Mouse (Mus musculus) cortical plate, adult 2 months (tissue): ENCODE results near the gene Slc35a1. TPM values are rescaled to one million over a fixed set of nuclear protein-coding genes. Genes with fewer than 3 reads are reported as not detected.
A peak's percentile ranks its signal among the peaks of the same experiment; 100 is the strongest.
"Not testable (repeated sequence)": the region's sequence is repeated elsewhere in the genome, so short reads cannot be mapped to it uniquely, and the experiment has no call there.

Source experiments
- H3K27ac ChIP-seq: fragments of 200-500 bp; 2 replicates; pipeline ENCODE4 v1.5.1; 2012; ENCODE audit warnings: low read length, control low read depth, inconsistent platforms; ENCODE audit not compliant: insufficient read depth
- H3K4me1 ChIP-seq: fragments of 200-500 bp; 2 replicates; pipeline ENCODE4 v1.6.1; 2011; ENCODE audit warnings: low read length; ENCODE audit not compliant: control insufficient read depth, insufficient read depth
- H3K4me3 ChIP-seq: fragments of 200-500 bp; 2 replicates; pipeline ENCODE4 v1.5.1; 2011; ENCODE audit warnings: mild to moderate bottlenecking, low read length, control low read depth; ENCODE audit not compliant: insufficient read depth
- CTCF ChIP-seq: fragments of 200-500 bp; IDR thresholded peaks from 2 replicates; pipeline ENCODE4 v1.5.1; 2011; ENCODE audit warnings: mild to moderate bottlenecking, control low read depth, low read length; ENCODE audit not compliant: insufficient read depth; ENCODE audit errors: extremely low read depth
- POLR2A ChIP-seq: fragments of 200-500 bp; IDR thresholded peaks from 2 replicates; pipeline ENCODE4 v1.6.1; 2011; ENCODE audit warnings: mild to moderate bottlenecking, low read length, control low read depth; ENCODE audit not compliant: insufficient read depth; ENCODE audit errors: extremely low read depth
- polyA plus RNA-seq: library from polyadenylated mRNA; depleted of rRNA; stranded (reverse); fragments of >200 nt; gene quantifications from 2 replicates; pipeline ENCODE4 v1.2.3, GENCODE M21; 2012; rRNA removed

The Slc35a1 gene
- 17.3 and 19.1 TPM in 2 replicates for polyA plus RNA-seq

DNA sequence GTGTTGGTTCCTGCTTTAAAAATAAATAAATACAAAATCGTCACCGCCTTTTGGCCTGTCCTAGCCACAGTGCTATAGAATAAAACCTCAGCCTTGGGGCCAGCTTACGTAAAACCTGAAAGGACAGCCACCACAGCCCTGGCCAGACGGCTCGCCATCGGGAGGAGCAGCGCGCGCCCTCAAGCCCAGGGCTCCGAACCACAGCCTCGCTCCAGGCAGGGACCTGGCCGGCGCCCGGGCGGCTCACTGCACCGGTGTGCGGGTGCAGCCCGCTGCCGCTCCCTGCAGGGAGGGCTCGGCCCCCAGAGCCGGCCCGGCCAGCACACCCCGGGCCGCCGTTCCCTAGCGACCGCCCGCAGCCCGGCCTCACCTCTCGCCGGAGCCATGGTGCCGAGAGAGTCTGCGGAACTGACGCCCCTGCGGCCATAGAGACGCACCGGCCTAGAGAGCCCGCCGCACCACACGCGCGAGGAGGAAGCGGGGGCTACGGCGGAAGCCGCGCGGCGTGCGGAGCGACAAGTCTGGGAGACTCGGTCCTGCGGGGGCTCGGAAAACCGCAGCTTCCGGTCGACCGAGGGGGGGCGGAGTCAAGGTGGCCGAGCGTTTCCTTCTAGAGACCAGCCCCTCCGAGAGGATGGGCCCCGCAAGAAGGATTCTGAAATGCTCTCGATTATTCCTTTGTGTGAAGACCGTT lies at the start of gene Slc35a1:
Gene Slc35a1, minus strand, starts transcription at position 565 of the 694 bp plus-strand sequence.
- TF ChIP-seq CTCF (no peak), POLR2A (peak; percentile 73; the same call in 1 of the 2 replicates)
- Histone ChIP-seq H3K4me3 (peak within 1 kb of the TSS; percentile 97), H3K4me1 (no peaks in the 10 kb centered on the region; the same call in 1 of the 2 replicates), H3K27ac (peak within 1 kb of the TSS; percentile 98)

DNA sequence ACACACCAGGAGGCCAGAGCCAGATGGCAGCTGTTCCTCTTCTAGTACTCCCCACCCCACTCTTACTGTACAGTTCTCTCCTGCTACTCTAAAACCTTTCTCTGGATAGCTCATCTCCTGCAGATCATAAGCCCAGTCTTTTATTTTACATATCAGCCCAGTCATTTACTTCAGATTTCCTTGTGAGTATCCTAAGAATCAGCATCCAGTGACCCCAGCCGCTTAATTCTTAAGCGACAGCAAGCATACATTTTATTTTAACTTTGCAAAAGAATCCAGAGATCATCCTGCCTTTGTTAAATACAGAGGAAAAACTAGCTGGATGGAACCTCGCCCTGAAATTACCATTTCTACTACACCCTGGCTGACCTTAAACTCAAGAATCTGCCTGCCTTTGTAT lies 47.2 kb upstream of the Slc35a1 start:
- Histone ChIP-seq H3K4me3 (no peak overlapping the region), H3K27ac (no peak overlapping the region), H3K4me1 (peaks cover 2% of the 10 kb centered on the region)
- TF ChIP-seq POLR2A: no peak
- no peak for TF ChIP-seq CTCF

DNA sequence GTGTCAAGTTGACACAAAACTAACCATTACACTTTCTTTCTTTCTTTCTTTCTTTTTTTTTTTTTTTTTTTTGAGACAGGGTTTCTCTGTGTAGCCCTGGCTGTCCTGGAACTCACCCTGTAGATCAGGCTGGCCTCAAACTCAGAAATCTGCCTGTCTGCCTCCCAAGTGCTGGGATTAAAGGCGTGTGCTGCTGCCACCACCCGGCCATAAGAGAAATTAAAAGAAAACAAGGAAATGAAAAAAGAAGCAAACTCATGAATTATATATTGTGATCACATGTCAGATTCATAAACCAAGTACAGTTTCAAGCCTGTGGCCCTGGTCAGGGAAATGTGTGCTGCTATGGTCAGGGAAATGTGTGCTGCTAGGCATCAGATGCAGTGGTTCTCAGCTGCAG lies 46.2 kb upstream of the Slc35a1 start:
- not testable (repeated sequence) for H3K4me1 ChIP-seq, H3K27ac ChIP-seq, H3K4me3 ChIP-seq
- peak; percentile 16; the same call in 1 of the 2 replicates for TF ChIP-seq CTCF

DNA sequence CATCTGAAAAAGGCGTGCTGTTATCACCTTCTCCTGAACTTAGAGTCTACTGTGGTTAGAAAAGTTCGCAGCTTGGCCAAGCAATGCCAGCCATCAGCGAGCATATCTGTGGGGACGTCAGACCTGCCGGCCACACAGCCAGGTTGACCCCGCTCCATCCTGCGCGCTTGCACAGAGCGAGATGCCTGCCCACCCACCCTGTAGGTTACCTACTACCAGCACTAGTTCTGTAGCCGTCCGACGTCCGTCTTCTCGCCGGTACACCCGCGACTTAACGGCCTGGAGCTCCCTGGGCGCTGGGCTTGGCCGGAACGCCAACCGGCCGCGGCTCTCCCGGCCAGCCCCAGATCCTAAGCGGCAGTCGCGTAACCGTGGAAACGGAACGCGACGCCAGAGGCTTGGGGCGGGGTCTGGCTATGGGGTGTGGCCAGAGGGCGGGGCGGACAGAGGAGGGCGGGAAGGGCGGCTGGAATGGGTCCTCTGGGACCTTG lies 42.7 kb upstream of the Slc35a1 start, which contains the start of gene Cfap206:
Gene Cfap206, minus strand, starts transcription at position 356 of the 491 bp plus-strand sequence.
- Histone ChIP-seq H3K27ac (no peak within 1 kb of the TSS), H3K4me1 (peaks cover 2% of the 10 kb centered on the region), H3K4me3 (peak within 1 kb of the TSS; percentile 78)
- TF ChIP-seq CTCF (no peak), POLR2A (no peak)

DNA sequence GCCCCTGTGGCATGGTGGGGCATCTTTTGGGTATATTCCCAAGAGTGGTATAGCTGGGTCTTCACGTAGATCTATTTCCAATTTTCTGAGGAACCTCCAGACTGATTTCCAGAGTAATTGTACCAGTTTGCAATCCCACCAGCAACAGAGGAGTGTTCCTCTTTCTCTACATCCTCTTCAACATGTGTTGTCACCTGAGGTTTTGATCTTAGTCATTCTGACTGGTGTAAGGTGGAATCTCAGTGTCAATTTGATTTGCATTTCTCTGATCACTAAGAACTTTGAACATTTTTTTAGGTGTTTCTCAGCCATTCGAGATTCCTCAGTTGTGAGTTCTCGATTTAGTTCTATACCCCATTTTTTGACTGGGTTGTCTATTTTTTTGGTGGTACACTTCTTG lies 38.5 kb upstream of the Slc35a1 start:
- not testable (repeated sequence) for H3K4me1 ChIP-seq, H3K27ac ChIP-seq, H3K4me3 ChIP-seq

DNA sequence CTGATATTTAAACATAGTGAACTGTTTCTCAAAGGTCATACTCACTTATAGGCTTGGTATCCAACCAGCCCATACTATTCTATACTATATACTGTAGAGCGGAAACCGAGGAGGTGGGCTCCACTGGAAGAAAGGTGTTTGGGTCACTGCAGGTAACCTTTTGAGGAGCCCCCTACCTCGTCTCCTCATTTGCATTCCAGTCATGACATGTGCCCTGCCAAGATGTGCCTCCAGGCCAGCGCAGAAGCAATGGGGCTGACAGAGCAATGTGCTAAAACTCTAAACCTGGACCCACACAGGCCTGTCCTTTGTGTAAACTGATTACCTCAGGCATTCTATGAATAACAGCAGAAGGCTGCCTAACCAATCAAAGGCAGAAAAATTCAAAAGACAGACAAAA lies 37.1 kb upstream of the Slc35a1 start:
- TF ChIP-seq POLR2A: no peak
- TF ChIP-seq CTCF: no peak
- Histone ChIP-seq H3K4me3 (no peak overlapping the region), H3K4me1 (no peaks in the 10 kb centered on the region), H3K27ac (no peak overlapping the region)

DNA sequence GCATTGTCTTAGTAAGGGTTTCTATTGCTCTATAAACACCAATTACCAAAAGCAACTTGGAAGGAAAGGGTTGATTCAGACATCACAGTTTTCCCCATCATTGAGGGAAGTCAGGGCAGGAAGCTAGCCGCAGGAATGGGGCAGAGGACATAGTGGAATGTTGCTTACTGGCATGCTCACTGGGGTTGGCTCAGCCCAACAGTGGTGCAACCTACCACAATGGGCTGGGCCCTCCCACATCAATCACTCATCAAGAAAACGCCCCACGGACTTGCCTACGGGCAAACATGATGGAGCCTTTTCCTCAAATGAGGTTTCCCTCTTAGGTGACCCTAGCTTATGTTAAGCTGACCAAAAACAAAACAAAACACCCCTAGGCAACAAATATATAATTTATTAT lies 35.9 kb upstream of the Slc35a1 start:
- no peak for TF ChIP-seq POLR2A
- TF ChIP-seq CTCF: no peak
- H3K27ac ChIP-seq: no peak overlapping the region

DNA sequence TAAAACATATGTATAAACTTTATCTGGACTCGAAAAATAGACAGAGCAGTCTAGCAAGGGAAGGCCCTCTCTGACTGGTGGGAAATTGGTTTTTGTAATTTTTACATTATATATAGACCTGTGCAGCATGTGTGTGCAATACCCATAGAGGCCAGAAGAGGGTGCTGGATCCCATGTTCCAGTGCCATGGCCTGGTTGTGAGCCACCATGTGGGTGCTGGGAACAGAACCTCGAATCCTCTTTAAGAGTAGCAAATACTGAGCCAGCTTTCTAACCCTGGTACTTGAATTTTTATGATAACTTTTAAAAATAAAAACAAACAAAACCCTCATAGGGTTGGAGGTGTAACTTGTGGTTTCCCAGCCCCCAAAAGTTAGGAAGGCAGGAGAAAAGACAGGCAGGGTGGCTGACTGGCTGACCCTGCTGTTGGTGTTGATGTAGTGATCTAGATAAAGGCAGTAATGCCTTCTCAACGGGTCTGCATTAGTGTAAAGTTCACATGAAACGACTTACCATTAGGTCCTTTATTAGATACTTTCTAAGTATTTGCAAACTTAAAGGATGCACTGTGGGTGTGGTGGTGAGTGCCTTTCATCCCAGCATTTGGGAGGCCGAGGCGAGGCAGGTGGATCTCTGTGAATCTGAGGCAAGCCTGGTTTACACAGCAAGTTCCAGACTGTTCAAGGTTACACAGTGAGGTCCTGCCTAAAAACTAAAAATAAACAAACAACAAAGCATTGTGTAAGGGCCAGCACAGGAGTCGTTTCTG lies 33.1 kb upstream of the Slc35a1 start:
- TF ChIP-seq POLR2A: no peak
- TF ChIP-seq CTCF: no peak
- Histone ChIP-seq H3K4me3 (no peak overlapping the region), H3K4me1 (no peaks in the 10 kb centered on the region), H3K27ac (no peak overlapping the region)

More for the DNA sequence above, 35.9 kb upstream of the Slc35a1 start:
- H3K4me3 ChIP-seq: no peak overlapping the region
- H3K4me1 ChIP-seq: no peaks in the 10 kb centered on the region

DNA sequence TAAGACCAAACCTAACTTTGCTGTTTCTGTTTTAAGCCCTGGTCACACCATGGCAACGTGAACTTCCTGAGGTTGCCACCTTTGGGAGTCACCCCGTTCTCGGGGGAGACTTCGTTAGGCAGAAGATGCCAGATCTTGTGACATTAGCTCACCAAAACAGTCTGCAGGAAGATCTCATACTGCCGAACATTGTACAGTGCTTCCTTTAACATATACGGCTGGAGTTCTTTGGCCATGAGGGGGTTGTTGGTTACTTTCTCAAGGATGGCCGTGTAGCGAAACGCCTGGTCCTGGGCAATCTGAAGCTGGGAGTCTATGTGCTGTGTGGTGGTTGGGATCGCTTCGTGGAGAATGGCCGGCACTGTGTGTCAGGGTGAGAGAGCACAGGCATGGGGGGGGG lies 32.2 kb upstream of the Slc35a1 start:
- no peak overlapping the region for H3K4me3 ChIP-seq
- TF ChIP-seq POLR2A: no peak
- no peak for TF ChIP-seq CTCF
- H3K4me1 ChIP-seq: no peaks in the 10 kb centered on the region
- H3K27ac ChIP-seq: no peak overlapping the region

DNA sequence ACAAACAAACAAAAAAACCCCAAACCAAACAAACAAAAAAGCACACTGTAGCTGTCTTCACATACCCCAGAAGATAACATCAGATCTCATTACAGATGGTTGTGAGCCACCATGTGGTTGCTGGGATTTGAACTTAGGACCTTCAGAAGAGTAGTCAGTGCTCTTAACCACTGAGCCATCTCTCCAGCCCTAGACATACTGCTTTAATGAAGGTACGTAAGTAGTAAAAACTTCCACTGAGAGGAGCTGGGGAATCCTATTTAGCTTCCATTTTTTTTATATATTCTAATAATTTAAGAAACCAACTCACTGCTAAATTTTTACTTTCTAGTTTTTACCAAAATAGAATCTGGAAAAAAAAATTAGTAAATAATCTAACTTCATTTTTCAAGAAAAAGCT lies 27.8 kb upstream of the Slc35a1 start:
- Histone ChIP-seq H3K27ac (no peak overlapping the region), H3K4me1 (no peaks in the 10 kb centered on the region), H3K4me3 (no peak overlapping the region)
- no peak for TF ChIP-seq POLR2A
- TF ChIP-seq CTCF: no peak
